Mouse (Mus musculus): ENCODE measurements at regions not wholly inside any gene's neighbourhood (a gene's known extent, or its start where the extent isn't known, plus 50 kb on each side); places are given as distances from the start of the nearest gene placed in this dataset.

- TF ChIP-seq CTCF (IDR thresholded peaks at IDR 0.05; ENCODE audit: low read depth) (no peak), EP300 (optimal IDR thresholded peaks at IDR 0.05) (no peak)
These were observed 213.0 kb upstream of the Isx start for GRCm38 (mm10) chr8:74659950-74660349.
